Mouse (Mus musculus) midbrain, embryonic 15.5 days (tissue): ENCODE measurements around the gene Gm3095. TPM values are rescaled to one million over a fixed set of nuclear protein-coding genes. Genes with fewer than 3 reads are reported as not detected.
"Not testable (repeated sequence)": the region's sequence is repeated elsewhere in the genome, so short reads cannot be mapped to it uniquely, and the experiment has no call there.

Experiments used
- ATAC-seq: fragments of 200-750 bp; cut with Nextera tagmentation; replicated peaks from 2 replicates; pipeline ENCODE4 v1.8.0; 2017; ENCODE audit warnings: moderate TSS enrichment
- H3K27ac ChIP-seq: fragments of 300-500 bp; sonication (generic); 2 replicates; pipeline ENCODE4 v1.5.1; 2015; ENCODE audit warnings: mild to moderate bottlenecking, inconsistent platforms
- H3K27me3 ChIP-seq: fragments of 300-500 bp; sonication (generic); replicated peaks from 2 replicates; pipeline ENCODE4 v1.6.1; 2015; ENCODE audit warnings: inconsistent platforms
- H3K36me3 ChIP-seq: fragments of 300-500 bp; sonication (generic); replicated peaks from 2 replicates; pipeline ENCODE4 v1.6.1; 2015; ENCODE audit warnings: inconsistent platforms
- H3K4me1 ChIP-seq: fragments of 300-500 bp; sonication (generic); 2 replicates; pipeline ENCODE4 v1.6.1; 2015; ENCODE audit warnings: inconsistent platforms
- H3K4me2 ChIP-seq: fragments of 300-500 bp; sonication (generic); 2 replicates; pipeline ENCODE4 v1.6.1; 2015; ENCODE audit warnings: inconsistent platforms, mild to moderate bottlenecking, moderate library complexity
- H3K4me3 ChIP-seq: fragments of 300-500 bp; sonication (generic); 2 replicates; pipeline ENCODE4 v1.5.1; 2015; ENCODE audit warnings: mild to moderate bottlenecking, inconsistent platforms
- H3K9ac ChIP-seq: fragments of 300-500 bp; sonication (generic); 2 replicates; pipeline ENCODE4 v1.6.1; 2015; ENCODE audit warnings: mild to moderate bottlenecking, inconsistent platforms
- H3K9me3 ChIP-seq: fragments of 300-500 bp; sonication (generic); 2 replicates; pipeline ENCODE4 v1.6.1; 2016; ENCODE audit warnings: inconsistent platforms
- WGBS: fragments of 180-500 bp; shearing (Covaris S2); methylation state at CpG from one replicate; pipeline ENCODE4 v1.1.7; 2015; ENCODE audit warnings: mixed read lengths; 5-methylcytosine and 5-hydroxymethylcytosine counted together
- polyA plus RNA-seq: library from polyadenylated mRNA; unstranded; fragments of >200 nt; fragmentation: Nextera tagmentation; extraction: Ambion mirVana; gene quantifications from 2 replicates; pipeline ENCODE4 v1.2.1, GENCODE M21; 2015

Gene Gm3095
- 0.75 and 2.6 TPM in 2 replicates for polyA plus RNA-seq

GRCm38 (mm10) chr14:3963247-3963646, at the start of gene Gm3095:
Gene Gm3095, plus strand, starts transcription at chr14:3963547.
- H3K36me3 ChIP-seq, H3K27me3 ChIP-seq, ATAC-seq, H3K4me2 ChIP-seq, H3K9ac ChIP-seq, H3K4me3 ChIP-seq, H3K27ac ChIP-seq, H3K9me3 ChIP-seq, H3K4me1 ChIP-seq: not testable (repeated sequence)
- WGBS = no CpG with 5 or more reads among the region's 2 CpGs

GRCm38 (mm10) chr14:3931456-3931855, 31.9 kb upstream of the Gm3095 start, which contains the start of gene Gm3029:
Gene Gm3029, plus strand, starts transcription at chr14:3931756.
- not testable (repeated sequence) for H3K36me3 ChIP-seq, H3K4me2 ChIP-seq, H3K9ac ChIP-seq, H3K27ac ChIP-seq, H3K4me3 ChIP-seq, H3K4me1 ChIP-seq, H3K27me3 ChIP-seq, ATAC-seq, H3K9me3 ChIP-seq
- 82% methylated on average over 1 of the region's 2 CpGs for WGBS

- not testable (repeated sequence) for ATAC-seq, H3K4me3 ChIP-seq, H3K36me3 ChIP-seq, H3K9ac ChIP-seq, H3K9me3 ChIP-seq, H3K27me3 ChIP-seq, H3K4me2 ChIP-seq, H3K27ac ChIP-seq, H3K4me1 ChIP-seq
- WGBS = 80% methylated on average over 1 of the region's 3 CpGs
Measured at GRCm38 (mm10) chr14:3998094-3998493, 34.7 kb downstream of the Gm3095 start, which contains the start of gene Gm3099. Gene Gm3099, plus strand, starts transcription at chr14:3998394.

Other genes with a start within 250 kb of the Gm3095 start
- gene Gm3002, start 153.5 kb upstream of the Gm3095 start, polyA plus RNA-seq = 4.3 and 5.2 TPM in 2 replicates
- gene Gm3033, start 117.3 kb upstream of the Gm3095 start, polyA plus RNA-seq = 0.41 TPM in 1 of 2 replicates, not detected in the other
- not detected in 2 replicates for gene Gm2916, start 79.4 kb upstream of the Gm3095 start, polyA plus RNA-seq
- not detected in 2 replicates for gene Gm3029, start 31.8 kb upstream of the Gm3095 start, polyA plus RNA-seq
- not detected in 2 replicates for gene Gm3099, start 34.8 kb downstream of the Gm3095 start, polyA plus RNA-seq
- 3.5 and 4.3 TPM in 2 replicates for gene Gm5796, start 60.4 kb downstream of the Gm3095 start, polyA plus RNA-seq
- not detected in 2 replicates for gene Gm3115, start 120.6 kb downstream of the Gm3095 start, polyA plus RNA-seq
- 5.3 TPM in 2 replicates for gene Gm8108, start 147.0 kb downstream of the Gm3095 start, polyA plus RNA-seq
- not detected in 2 replicates for gene Gm3127, start 201.5 kb downstream of the Gm3095 start, polyA plus RNA-seq
- gene Gm2974, start 219.0 kb downstream of the Gm3095 start, polyA plus RNA-seq = 8.0 and 10.0 TPM in 2 replicates